Mouse (Mus musculus) urinary bladder, adult 2 months (tissue): ENCODE measurements around the gene Colgalt2. TPM values are rescaled to one million over a fixed set of nuclear protein-coding genes. Genes with fewer than 3 reads are reported as not detected.
"Not testable (repeated sequence)": the region's sequence is repeated elsewhere in the genome, so short reads cannot be mapped to it uniquely, and the experiment has no call there.

Source experiments
- DNase-seq: peaks from one replicate; pipeline ENCODE4 v3.0.0; 2022; ENCODE audit warnings: low spot score
- polyA plus RNA-seq: library from polyadenylated mRNA; depleted of rRNA; stranded (reverse); fragments of >200 nt; gene quantifications from 2 replicates; pipeline ENCODE4 v1.2.3, GENCODE M21; 2012; rRNA removed

The Colgalt2 gene
- 1.5 TPM in 2 replicates for polyA plus RNA-seq

DNA sequence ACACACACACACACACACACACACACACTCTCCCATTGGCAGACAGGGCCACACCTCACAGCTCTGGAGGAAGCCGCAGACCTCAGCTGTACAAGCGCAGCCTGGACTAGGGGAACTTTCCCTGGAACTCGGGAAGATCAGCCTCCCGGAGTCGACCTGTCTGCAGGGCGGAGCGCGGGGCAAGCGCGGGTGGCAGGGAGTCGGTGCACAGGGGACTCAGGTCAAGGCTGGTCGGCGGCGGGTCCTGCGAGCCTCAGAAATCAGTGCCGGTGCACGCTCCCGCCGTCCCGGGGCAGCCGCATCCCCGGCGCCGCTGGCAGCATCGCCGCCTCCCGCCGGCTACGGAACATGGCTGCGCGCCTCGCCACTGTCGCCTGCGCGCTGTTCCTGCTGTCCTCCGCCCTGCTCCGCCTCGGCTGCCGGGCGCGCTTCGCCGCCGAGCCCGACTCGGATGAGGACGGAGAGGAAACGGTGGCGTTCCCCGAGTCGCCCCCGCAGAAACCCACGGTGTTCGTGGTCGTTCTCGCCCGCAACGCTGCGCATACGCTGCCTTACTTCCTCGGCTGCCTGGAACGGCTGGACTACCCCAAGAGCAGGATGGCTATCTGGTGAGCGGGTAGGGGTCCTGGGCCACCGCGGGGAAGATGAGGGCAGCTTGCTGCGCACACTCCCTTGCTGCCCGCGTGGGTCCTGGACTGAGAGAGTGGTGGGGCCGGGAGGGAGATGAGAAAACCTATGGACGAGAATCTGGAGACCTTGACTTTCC lies at the start of gene Colgalt2:
Colgalt2 (plus strand) TSS at position 41 of the 766 bp plus-strand sequence.
- peak; percentile 37 for DNase-seq

DNA sequence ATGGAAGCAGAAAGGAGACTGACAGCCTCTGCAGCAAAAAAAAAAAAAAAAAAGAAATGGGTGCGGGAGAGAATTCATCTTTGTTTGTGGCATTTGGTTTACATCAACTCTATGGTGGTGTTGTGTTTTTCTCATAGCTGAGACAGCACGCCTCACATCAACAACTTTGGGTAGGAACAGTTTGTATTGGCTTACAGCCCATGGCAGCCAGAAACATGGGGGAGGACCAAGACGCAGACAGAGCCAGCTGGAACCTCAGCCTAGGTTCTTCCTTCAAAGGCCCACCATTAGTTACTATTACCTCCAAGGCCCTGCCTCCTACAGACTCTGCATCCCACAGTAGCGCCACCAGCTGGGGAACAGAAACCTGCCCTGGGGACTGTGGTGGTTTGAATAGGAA lies 42.9 kb upstream of the Colgalt2 start:
- DNase-seq = no peak

DNA sequence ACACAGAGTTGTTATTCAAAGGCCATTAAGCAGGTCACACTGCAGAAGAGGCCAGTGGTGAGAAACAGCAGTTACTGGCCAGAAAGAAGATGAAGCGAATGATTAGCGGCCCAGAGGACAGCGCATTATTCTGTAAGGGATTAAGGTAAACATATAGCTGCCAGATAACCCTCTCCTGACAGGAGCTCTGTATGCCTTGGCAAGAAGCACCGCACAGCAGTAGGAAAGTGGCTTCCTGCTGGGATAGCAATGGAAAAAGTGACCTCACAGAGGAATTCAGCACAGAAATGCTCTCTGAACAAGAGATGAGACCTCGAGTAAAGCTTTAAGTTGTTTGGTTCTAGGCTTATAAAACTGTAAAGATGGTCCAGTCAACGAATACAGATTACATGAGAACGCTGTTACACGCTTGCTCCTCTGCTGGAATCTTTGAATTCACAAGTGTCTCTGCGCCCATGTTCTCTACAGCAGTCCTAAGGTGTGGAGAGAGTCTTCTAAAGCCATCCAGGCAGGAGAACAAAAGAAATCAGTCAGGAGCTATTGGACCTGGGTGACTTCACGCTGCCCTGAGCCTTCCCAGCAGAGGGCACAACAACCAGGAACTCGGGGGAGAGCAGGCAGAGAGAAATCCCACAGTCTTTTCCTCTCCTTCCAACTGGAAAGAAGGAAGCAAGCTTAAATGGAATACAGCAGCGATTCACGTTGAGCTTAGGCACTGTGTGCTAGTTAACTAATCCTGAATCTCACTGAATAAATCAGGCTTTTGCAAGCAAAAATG lies 31.1 kb upstream of the Colgalt2 start:
- no peak for DNase-seq

DNA sequence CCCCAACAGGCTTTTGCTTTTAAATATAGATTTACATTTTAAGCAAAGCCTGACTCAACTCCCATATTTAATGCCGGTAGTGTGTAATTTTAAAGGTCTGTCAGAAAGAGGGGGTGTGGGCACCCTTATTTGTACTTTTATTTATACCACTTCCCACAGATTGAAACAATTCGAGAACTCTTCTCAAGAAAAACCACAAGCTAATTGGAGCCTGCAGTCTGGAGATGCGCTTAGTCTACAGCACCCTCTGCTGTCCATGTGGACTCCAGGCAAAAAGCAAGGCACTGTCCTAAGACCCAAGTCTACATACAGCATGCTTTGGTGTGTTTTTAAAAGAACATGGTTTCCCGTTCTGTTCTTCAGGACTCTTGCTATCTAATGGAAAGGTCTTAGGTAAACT lies 30.5 kb upstream of the Colgalt2 start:
- no peak for DNase-seq

DNA sequence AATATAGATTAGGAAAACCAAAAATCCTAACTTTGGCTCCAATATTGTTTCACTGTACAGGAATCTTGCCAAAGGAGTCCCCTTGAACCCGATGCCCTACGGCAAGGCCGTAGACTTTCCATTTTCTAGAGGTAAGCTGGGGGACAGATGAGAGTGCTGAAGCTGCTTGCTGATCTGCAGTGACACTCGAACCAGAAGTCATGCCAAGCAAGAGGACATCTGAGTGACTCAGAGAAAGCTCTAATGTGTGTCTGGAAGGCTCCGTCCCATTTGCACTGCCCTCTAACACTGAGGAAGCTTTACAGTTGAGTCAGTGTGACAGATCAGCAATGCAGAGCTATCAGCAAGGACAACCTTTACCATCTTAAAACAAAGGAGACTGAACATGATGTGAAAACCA lies 21.3 kb upstream of the Colgalt2 start:
- DNase-seq = no peak

DNA sequence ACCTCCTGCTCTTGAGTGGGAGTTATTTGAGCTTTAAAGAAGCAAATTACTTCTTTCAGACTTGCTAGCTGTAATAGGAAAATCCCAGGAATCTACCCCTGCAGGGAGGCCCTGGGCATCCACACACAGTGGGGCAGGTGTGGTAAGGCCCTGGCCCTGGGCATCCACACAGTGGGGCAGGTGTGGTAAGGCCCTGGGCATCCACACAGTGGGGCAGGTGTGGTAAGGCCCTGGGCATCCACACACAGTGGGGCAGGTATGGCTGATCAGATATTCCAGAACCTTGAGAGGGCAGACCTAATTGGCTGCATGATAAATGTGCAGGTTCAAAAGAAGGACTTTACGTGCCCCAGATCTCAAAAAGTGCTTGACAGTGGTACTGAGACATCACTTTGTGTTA lies 15.0 kb upstream of the Colgalt2 start:
- no peak for DNase-seq

DNA sequence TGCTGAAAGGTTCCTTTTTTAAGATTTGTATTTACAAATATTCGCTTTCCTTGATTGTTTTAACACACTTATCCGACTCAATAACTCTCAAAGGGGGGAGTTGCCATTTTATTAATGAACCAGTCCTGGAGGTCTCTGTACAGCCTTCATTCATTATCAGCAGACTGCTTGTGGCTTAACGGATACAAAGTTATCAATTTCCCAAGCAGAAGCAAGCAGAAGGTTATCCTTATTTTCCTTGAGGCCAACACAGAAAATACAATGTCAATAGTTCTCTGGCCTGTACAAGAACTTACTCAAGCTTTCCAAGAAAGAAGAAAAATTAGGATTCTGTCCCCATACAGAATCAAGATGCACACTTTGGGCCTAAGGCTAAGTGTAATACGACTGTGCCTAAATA lies 13.9 kb upstream of the Colgalt2 start:
- not testable (repeated sequence) for DNase-seq

DNA sequence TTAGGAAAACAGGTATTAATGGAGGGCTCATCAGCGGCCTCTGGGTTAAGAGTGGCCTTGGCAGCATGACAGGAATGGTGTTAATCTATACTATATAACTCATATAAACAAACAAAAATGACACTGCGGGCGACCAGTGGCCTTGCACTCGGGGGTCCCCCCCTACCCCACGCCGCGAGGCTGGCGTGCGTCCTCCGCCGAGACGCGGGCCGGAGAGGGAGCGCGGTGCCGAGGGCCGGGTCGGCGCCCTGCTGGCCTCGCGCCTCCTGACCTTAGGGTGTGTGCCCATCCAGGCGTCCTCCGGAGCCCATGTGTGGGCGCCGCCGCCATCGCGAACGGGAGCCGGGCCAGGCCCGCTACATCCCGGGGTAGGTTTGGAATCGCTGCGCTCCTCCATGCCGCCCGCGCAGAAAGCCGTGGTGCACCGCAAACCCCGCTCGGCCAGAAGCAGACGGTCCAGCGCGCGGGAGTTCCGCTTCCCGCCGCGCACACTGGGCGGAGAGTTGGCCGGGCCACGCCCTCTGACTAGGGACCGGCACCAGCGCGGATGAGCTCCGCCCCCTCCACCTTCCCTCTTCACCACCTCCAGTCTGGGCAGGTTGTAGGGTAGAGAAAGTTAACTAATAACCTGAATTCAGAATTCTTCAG lies 13.3 kb upstream of the Colgalt2 start, which contains the start of gene Tsen15:
Tsen15 (minus strand) TSS at position 501 of the 648 bp plus-strand sequence.
- peak; percentile 83 for DNase-seq

DNA sequence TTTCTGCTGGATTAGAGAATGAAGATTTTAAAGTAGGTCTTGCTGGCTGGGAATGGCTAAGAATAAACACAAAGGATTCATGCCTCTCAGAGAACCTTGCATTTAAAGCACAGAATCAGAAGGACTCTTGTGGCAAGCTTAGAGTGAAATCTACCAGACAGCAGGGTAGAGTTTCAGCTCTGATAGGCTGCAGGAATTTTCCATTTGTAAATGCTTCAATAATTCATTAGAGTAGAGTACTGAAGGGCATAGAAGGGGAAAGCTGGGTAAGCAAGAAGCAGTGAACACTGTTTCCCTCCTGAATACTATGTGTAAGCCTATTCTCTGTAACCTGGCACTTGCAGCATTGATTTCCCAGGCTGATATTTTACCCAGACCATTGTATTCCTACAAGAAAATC lies 10.4 kb upstream of the Colgalt2 start:
- DNase-seq = no peak

DNA sequence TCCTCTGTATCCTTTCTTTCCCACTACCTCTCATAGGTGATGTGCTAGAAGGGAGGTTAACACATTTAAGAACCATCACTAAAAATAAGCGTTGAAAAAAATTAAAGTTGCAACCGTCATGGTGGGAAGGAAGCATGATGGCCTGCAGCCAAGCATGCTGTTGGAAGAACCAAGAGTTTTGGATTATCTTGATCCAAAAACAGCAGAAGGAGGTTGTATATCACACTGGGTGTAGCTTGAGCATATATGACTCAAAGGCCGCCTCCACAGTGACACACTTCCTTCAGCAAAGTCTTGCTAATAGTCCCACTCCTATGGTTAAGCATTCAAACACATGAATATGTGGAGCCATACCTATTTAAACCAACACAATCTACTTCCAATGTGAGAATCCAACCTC lies 5.5 kb upstream of the Colgalt2 start:
- no peak for DNase-seq

DNA sequence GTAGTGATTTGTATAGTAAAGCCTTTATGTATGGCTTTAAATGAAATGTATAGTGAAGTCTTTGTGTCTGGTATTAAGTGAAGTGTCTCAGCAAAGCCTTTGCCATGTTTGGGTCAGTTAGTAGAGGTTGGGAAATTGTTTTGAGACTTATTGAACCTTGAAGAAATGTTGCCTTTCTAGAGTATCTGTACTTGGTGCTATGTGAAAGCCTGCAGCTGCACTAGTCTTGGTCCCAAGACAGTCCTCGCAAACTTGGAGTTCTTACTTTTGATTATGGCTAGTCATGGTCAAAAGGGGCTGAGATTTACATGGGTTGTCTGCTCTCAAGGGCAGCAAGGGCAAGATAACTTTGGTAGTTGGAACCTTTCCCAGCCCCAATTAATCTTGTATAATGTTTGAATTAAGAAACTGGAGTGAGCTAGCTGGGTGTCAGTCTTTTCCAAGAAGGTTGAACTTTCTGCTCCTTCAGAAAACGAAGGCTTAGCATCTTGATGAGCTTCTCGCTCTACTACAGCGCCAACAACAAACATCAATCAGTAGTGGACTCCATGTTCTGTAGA lies 4.6 kb upstream of the Colgalt2 start:
- no peak for DNase-seq

DNA sequence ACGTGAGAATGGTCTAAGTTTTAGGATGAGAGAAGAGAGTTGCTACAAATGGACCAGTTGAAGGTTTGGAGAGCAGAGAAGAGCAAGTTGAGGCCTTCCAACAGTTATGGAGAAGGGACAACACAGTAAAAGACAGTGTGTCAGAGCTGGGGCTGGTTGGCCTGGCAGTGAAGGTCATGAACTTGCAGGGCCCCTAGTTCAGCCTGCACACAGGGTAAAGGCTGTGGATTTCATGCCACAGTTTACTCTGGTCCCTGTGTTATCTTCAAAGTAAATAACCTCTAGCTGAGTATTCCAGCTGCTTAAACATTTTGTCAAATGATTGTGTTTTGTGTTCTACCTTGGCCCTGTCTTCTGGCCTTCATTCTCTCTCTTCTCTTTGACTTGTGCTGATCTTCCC lies 922 bp upstream of the Colgalt2 start:
- DNase-seq = no peak

DNA sequence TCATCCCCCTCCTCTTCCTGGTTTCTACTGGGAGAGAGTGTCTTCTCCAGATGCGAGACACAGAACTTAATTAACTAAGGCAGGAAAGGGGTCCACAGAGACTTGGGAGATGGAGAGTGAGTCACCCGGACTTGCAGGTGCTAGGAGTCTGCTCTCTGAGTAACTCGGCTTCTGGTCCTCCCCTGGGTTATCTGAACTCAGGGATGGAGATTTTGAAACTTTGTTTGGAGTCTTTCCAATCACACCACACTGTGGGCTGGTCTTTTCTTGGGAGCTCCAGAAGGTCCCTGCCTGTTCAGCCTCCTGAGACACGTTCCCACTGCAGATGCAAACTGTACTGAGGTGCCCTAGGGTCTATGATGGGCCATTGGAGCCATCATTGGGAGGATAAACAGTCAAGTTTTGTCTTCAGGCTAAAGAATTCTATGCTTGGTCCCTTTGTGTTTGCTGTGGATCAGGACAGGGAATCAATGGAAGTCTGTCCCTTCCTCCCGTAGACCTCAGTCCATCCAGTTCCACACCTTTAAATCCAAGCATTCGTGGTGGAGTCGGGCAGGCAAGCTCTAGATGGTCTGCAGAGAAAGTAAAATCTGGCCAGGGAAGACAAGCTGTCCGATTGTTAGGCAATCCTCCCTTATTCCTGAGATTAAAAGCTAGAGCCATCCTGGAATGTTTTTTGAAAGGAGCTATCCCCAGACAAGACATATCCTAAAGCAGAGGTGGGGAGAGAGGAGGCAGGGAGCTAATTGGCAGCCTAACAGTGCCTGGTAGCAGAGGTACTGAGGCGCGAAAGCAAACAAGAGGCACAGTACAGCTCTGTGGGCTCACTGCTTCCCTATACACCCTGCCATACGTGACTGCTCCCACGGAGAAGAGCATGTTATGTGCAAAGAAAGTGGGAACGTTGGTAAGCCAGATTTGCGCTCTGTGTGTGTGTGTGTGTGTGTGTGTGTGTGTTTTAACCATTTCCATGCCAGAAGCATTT lies 1.2 kb downstream of the Colgalt2 start:
- DNase-seq = no peak

DNA sequence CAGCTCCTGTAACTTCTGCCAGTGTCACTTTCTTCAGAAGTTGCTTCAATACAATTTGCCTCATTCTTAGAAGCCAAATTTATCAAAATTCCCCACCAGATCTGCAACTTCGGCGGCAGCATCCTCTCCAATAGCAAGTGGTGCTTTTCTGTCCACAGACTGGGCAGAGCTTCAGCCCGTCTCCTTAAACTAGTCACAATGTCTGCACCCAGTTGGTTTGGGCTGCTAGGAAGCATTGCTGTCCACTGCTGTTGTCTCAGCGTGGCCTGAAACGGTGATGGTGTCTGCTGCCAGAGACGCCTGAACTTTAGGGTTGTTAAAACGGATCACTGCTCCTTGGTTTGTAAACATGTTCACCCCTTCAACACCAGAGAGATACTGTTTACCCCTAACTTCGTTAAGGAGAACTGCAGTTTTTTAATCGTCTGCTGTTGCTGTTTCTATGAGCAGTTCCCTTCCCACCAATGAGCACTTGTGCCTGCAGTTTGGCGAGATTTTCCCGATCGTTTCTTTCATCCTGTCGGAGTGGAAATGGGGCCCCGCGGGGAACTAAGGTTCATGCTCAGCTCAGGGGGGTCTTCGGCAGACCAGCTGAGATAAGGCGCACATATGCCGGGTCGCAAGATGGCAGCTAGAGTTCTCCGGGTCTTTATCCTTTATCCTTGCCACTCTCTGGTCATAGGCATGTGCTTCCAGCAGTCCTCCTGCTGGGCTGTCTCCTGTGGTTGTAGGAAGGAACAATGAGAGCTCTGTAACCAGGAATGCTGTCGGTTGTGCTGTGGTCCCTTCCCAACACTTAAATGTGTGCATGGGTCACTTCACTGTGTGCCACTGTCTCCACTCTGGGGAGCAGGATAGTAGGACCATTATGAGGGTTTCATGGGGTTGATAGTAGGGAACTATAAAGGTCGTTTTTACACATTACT lies 7.7 kb downstream of the Colgalt2 start:
- DNase-seq = no peak

DNA sequence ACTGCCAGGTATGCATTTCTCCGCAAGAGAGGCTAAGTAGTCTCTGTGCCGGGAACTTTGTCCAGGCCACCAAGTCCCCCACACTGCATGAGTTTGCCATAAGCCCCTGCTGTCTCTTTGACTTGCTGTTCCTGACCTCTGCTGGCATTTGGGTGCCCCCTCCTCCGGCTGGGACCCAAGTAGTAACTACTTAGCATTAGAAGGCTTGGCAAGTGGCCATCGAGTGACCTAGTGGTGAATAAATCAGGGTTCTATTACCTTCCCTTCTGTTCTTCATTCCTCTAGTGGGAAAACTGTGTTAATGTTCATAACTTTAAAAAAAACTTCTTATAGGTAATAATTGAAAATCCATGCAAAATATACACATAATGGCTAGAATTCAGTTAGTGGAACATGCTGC lies 9.7 kb downstream of the Colgalt2 start:
- DNase-seq = no peak

DNA sequence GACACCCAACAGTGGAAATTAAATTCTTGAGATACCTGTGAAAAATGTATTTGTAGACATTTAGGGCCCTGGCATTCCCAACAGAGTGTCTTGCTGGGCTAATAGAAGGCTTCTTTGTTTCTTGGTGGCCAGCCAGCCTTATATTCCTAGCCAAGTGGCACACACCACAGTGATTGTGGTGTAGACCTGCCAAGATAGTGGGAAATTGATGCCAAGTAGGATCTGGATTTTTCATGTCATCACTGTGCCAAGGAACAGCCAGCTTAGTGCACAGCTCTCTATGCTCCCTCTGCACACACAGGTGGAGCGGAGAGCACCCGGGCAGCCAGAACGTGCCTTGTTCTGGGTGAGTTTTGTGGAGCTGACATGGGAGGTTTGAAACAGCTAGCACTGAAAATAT lies 11.0 kb downstream of the Colgalt2 start:
- DNase-seq = no peak

DNA sequence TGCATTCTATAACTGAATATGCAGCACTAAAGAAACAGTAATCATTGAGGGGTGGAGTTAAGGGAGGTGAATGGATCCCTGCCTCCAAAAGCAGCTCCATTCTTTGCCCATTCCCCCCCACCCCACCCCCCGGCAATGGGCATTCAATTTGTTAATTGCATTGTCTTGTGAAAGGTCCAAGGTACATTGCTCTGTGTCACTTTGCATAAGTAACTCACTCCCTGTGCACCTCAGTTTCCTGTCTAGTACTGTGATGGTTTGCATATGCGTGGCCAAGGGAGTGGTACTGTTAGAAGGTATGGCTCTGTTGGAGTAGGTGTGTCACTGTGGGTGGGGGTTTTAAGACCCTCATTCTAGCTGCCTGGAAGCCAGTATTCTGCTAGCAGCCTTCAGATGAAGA lies 13.5 kb downstream of the Colgalt2 start:
- no peak for DNase-seq

DNA sequence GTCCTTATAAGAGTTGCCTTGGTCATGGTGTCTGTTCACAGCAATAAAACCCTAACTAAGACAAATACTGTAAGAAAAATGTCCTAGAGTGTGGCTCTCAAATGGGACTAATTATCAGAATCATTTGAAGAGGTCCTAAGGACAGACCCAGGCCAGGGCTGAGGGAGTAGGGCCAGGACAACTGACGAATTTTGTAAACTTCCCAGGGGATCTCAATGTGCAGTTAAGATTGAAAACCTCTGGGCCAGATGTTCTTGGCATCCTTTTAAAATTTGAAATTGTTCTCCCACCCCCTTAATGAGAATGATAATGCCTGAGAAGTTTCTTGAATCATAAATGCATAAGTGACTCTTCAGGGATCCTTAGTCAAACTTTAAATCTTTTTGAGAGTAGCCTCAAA lies 14.3 kb downstream of the Colgalt2 start:
- no peak for DNase-seq

DNA sequence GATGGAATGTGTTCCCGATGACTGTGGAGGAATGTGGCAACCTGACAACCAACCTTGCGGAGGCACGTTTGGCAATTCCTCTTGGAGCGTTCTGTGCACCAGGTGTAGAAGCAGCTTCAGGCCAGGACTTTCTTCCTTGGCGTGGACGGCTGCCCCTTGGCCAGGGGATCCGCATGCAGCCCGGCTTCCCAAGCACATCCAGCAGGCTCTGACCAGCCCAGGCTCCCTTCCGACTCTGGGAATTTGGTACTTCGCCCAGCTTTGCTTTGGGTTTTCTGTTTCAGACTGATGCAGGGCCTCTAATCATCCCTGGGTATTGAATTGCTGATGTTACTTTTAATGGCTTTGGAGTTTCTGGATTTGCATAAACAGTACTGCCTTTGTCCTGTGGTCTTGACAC lies 14.8 kb downstream of the Colgalt2 start:
- DNase-seq = no peak

DNA sequence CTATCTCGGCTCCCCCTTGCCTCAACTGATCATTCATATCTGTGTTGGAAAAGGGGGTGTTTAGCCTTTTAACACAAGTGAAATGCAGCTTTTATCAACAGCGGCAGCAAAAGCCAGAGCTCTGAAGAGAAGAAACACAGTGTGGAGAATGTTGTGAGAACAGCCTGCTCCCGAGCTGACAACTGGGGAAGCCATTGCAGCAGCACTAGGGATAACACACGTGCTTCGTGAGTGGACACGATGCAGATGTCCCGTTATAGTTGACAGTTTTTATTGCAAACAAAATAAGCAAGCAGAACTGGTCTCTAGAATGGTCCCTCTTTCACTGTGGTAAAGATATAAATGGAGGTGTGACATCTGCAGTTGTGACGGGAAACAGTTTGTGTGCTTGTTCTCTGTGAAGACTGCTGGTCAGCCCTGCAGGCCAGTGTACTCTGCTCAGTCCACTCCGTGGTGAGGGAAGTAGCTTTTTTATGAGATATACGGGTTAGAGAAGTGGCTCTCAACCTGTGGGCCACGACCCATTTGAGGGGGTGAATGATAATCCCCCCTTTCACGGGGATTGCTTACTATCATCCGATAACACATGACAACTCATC lies 16.8 kb downstream of the Colgalt2 start:
- no peak for DNase-seq
